Mouse (Mus musculus) liver, postnatal 0 days (tissue): ENCODE data around the gene Vegfa. TPM values are rescaled to one million over a fixed set of nuclear protein-coding genes. Genes with fewer than 3 reads are reported as not detected.
A peak's percentile ranks its signal among the peaks of the same experiment; 100 is the strongest.

Experiments used
- ATAC-seq: fragments of 200-750 bp; cut with Nextera tagmentation; 2 replicates; pipeline ENCODE4 v1.8.0; 2017; ENCODE audit warnings: mild to moderate bottlenecking, moderate library complexity
- DNase-seq: peaks from one replicate; pipeline ENCODE4 v3.0.0-alpha.2; 2016
- H3K27ac ChIP-seq: fragments of 300-500 bp; sonication (generic); 2 replicates; pipeline ENCODE4 v1.5.1; 2014; ENCODE audit warnings: antibody characterized with exemption, moderate library complexity, mild to moderate bottlenecking, low read depth
- H3K27me3 ChIP-seq: fragments of 300-500 bp; sonication (generic); 2 replicates; pipeline ENCODE4 v1.6.1; 2014; ENCODE audit warnings: low read length, control low read depth, mixed read lengths; ENCODE audit not compliant: insufficient read depth
- H3K36me3 ChIP-seq: fragments of 300-500 bp; sonication (generic); replicated peaks from 2 replicates; pipeline ENCODE4 v1.6.1; 2014; ENCODE audit warnings: mild to moderate bottlenecking, control low read depth, low read length, moderate library complexity, mixed read lengths; ENCODE audit not compliant: insufficient read depth
- H3K4me1 ChIP-seq: fragments of 300-500 bp; sonication (generic); 2 replicates; pipeline ENCODE4 v1.6.1; 2014; ENCODE audit warnings: antibody characterized with exemption, mild to moderate bottlenecking, control low read depth; ENCODE audit not compliant: insufficient read depth
- H3K4me2 ChIP-seq: fragments of 300-500 bp; sonication (generic); 2 replicates; pipeline ENCODE4 v1.6.1; 2014; ENCODE audit warnings: low read depth, mild to moderate bottlenecking, low read length, moderate library complexity, mixed read lengths
- H3K4me3 ChIP-seq: fragments of 300-500 bp; sonication (generic); 2 replicates; pipeline ENCODE4 v1.5.1; 2014; ENCODE audit warnings: low read depth, low read length
- H3K9ac ChIP-seq: fragments of 300-500 bp; sonication (generic); replicated peaks from 2 replicates; pipeline ENCODE4 v1.6.1; 2014; ENCODE audit warnings: mild to moderate bottlenecking, moderate library complexity
- H3K9me3 ChIP-seq: fragments of 300-500 bp; sonication (generic); 2 replicates; pipeline ENCODE4 v1.6.1; 2016; ENCODE audit warnings: mild to moderate bottlenecking, control low read depth, low read length, mixed read lengths
- CTCF ChIP-seq: sonication (generic); IDR thresholded peaks from 2 replicates; pipeline ENCODE4 v1.5.1; 2016; ENCODE audit warnings: antibody characterized with exemption, low read depth
- EP300 ChIP-seq: IDR thresholded peaks from 2 replicates; pipeline ENCODE4 v1.6.1; 2016; ENCODE audit warnings: antibody characterized with exemption, low read depth, mild to moderate bottlenecking
- WGBS: fragments of 180-500 bp; shearing (Covaris S2); extraction: QIAGEN DNeasy Blood & Tissue Kit; methylation state at CpG from one replicate; pipeline ENCODE4 v1.1.7; 2014; ENCODE audit not compliant: insufficient replicate concordance; 5-methylcytosine and 5-hydroxymethylcytosine counted together
- polyA plus RNA-seq: library from polyadenylated mRNA; unstranded; fragments of >200 nt; fragmentation: Nextera tagmentation; extraction: Ambion mirVana; gene quantifications from 2 replicates; pipeline ENCODE4 v1.2.1, GENCODE M21; 2015

Vegfa gene
- polyA plus RNA-seq, 1 experiment from 2014 or later: 3.1 TPM

DNA sequence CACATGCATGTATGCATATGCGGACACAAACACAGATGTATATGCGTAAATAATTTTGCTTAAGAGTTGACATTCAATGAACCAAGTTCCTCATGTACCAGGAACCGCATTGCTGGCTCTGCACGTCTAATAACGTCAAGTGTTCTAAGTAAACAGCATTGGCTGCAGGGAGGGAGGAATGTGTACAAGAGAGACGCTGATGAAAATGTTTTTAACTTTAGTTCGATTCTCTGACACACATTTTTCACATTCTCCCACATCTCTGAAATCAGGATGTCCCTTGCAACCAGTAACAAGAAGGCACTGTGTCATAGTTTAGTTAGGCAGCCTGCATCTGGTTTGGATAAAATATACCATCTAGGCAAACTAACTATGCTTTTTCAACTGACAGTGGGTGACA, 23.6 kb upstream of the Vegfa start:
- Histone ChIP-seq H3K9ac (no peak overlapping the region), H3K4me1 (peaks cover 17% of the 10 kb centered on the region), H3K4me2 (no peak overlapping the region), H3K4me3 (no peak overlapping the region), H3K27me3 (no peaks in the 10 kb centered on the region), H3K36me3 (no peaks in the 10 kb centered on the region), H3K9me3 (no peaks in the 10 kb centered on the region), H3K27ac (no peak overlapping the region)
- DNase-seq (no peak), ATAC-seq (no peak)
- TF ChIP-seq CTCF (no peak), EP300 (no peak)
- WGBS: 57% methylated on average over 7 of the region's 7 CpGs

DNA sequence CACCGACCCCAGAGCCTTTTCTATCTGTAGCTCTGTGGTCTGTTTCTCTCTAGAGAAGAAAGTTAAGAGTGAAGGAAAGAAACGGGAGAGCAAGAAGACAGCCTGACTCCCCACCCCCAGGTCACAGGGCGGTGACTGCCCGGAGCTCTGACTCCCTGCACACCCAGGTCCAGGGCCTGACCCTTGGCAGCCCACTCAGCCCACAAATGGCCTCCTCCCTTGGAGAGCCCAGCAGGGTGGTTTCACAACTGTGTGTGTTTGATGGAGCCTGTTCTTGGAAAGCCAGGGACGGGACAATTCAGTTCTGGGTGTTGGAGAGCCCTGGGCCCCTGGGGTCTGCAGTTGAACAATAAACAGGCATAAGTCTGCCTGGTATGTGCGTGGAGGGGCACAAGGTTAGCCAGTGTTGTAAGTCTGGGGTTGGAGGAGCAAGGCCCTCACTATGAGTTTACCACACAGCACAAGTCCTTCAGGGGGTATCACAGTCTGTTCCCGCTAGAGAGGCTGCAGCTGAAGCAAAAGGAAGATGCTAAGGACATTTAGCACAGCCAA, 21.2 kb upstream of the Vegfa start:
- peaks cover 16% of the 10 kb centered on the region for H3K4me1 ChIP-seq
- DNase-seq (peak; percentile 33), ATAC-seq (peak; percentile 61)
- H3K4me3 ChIP-seq: no peak overlapping the region
- H3K9ac ChIP-seq: no peak overlapping the region
- no peaks in the 10 kb centered on the region for H3K36me3 ChIP-seq
- H3K9me3 ChIP-seq: no peaks in the 10 kb centered on the region
- H3K27me3 ChIP-seq: no peaks in the 10 kb centered on the region
- H3K27ac ChIP-seq: no peak overlapping the region
- H3K4me2 ChIP-seq: no peak overlapping the region
- WGBS: 60% methylated on average over 7 of the region's 7 CpGs
- TF ChIP-seq EP300 (no peak), CTCF (no peak)

DNA sequence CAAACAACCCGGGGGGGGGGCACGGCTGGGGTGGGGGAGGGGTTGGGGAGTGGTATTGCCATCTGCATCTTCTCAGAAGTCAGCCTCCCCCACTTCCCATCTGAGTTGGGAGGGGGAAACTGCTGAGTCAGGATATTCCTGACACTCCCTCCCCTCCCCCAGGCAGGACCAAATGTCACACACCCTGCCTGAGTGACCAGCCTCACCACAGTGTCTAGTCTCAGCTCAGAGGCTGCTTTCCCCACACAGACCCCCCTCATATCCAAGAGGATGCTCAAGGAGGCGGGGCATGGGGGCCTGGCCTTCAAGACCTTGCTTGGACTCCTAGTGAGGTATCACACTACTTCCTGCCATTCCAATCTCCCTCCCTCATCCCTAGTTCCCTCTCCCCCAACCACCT, 20.0 kb upstream of the Vegfa start:
- DNase-seq (no peak), ATAC-seq (no peak)
- no peak overlapping the region for H3K4me3 ChIP-seq
- H3K4me1 ChIP-seq: peaks cover 16% of the 10 kb centered on the region
- TF ChIP-seq EP300 (no peak), CTCF (no peak)
- no peaks in the 10 kb centered on the region for H3K36me3 ChIP-seq
- H3K27me3 ChIP-seq: no peaks in the 10 kb centered on the region
- no peak overlapping the region for H3K4me2 ChIP-seq
- 28% methylated on average over 3 of the region's 3 CpGs for WGBS
- no peak overlapping the region for H3K27ac ChIP-seq
- H3K9ac ChIP-seq: no peak overlapping the region
- H3K9me3 ChIP-seq: peaks cover 4% of the 10 kb centered on the region; the same call in 1 of the 2 replicates

DNA sequence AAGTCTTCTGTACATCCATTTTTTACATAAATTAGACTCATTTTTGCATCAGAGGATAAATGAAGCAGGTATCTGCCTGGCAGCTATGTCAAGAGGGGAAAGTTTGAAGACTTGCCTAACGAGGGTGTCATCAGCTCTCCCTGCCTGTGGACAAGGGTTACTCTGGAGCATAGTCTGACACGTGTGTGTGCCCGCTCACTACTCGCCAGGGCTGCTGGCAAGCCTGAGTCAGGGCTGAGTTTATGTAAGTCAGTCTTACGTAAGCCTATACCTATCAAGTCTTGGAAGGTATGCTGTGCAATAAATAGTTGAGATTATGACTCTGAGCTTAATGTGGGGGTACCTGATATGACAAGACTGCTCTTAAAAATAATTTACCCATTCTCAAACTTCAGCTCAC, 19.2 kb upstream of the Vegfa start:
- Histone ChIP-seq H3K4me1 (peaks cover 13% of the 10 kb centered on the region), H3K4me2 (no peak overlapping the region), H3K36me3 (no peaks in the 10 kb centered on the region), H3K4me3 (no peak overlapping the region), H3K9ac (no peak overlapping the region), H3K27ac (no peak overlapping the region), H3K9me3 (peaks cover 4% of the 10 kb centered on the region; the same call in 1 of the 2 replicates), H3K27me3 (no peaks in the 10 kb centered on the region)
- 52% methylated on average over 5 of the region's 5 CpGs for WGBS
- ATAC-seq (peak; percentile 68), DNase-seq (no peak)
- no peak for TF ChIP-seq CTCF
- no peak for TF ChIP-seq EP300

DNA sequence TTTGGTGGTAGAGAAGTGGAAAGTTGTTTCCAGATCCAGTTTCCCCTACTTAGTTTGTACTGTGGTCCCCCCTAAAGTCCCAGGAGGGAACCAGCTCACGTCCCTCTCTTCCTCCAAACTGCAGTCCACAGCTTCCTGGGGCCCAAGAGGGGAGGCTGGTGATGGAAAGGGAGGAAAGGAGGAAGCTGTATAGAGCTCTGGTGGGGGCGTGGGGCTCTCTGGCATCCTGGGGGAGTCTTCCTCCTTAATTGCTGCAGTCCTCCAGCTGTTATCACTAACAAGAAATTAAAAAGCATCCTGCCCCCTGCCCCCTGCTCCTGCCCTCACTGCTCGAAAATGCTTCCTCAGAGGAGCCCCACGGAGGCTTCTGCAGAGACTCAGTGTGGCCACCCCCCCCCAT, 17.4 kb upstream of the Vegfa start:
- H3K27me3 ChIP-seq: no peaks in the 10 kb centered on the region
- WGBS: 27% methylated on average over 4 of the region's 4 CpGs
- H3K9me3 ChIP-seq: peaks cover 4% of the 10 kb centered on the region; the same call in 1 of the 2 replicates
- no peak overlapping the region for H3K27ac ChIP-seq
- H3K4me2 ChIP-seq: no peak overlapping the region
- DNase-seq (no peak), ATAC-seq (no peak)
- peaks cover 8% of the 10 kb centered on the region; the same call in 1 of the 2 replicates for H3K4me1 ChIP-seq
- H3K4me3 ChIP-seq: no peak overlapping the region
- H3K36me3 ChIP-seq: no peaks in the 10 kb centered on the region
- no peak for TF ChIP-seq CTCF
- TF ChIP-seq EP300: no peak
- no peak overlapping the region for H3K9ac ChIP-seq

DNA sequence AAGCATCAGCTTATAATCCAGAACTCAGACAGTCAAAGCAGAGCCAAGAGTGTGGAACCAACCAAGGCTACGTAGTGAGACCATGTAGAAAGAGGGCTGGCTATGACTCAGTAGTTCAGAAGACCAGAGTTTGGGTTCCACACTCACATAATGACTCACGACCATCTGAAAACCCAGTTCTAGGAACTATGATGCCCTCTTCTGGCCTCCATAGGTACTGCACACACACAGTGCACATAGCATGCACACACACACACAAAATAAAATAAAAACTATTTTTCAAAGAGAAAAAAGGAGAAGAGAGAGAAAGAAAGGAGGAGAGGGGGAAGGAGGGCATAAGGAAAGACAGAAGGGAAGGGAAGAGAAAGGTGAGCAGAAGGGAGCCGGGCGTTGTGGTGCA, 16.0 kb upstream of the Vegfa start:
- no peak overlapping the region for H3K9ac ChIP-seq
- H3K27ac ChIP-seq: no peak overlapping the region
- H3K27me3 ChIP-seq: no peaks in the 10 kb centered on the region
- no peak overlapping the region for H3K4me3 ChIP-seq
- ATAC-seq (no peak), DNase-seq (no peak)
- peaks cover 5% of the 10 kb centered on the region; the same call in 1 of the 2 replicates for H3K4me1 ChIP-seq
- H3K4me2 ChIP-seq: no peak overlapping the region
- WGBS: 90% methylated on average over 4 of the region's 4 CpGs
- peaks cover 4% of the 10 kb centered on the region; the same call in 1 of the 2 replicates for H3K9me3 ChIP-seq
- no peaks in the 10 kb centered on the region for H3K36me3 ChIP-seq
- TF ChIP-seq EP300 (no peak), CTCF (peak; percentile 39)
